Comparison of ENCODE assay signal across 11 mouse cellular contexts in the genomic region with DNA sequence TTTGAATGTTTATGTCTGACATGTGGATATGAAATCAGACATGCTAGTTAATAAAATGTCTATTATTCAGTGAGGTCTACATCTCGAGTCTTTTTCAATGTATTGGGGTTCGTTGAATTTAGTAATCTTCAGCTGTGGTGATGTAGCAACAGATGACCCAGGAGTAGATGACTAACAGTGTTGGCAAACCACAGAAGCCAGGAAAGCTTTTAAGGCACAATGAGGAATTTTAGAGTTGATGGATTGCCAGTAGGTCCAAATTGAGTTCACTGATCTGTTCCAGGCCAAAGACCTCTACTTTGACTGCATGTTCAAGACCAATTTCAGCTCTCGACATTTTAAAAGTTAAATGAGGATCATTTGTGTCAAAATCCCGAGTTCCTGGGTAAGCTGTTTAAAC.
"Had no signal": no experiment of that assay in that cellular context is flagged by ENCODE, and none has a peak within 500 bp of the region (broad histone marks: within the 10 kb centered on the region; RNA-seq: fewer than 3 reads in every experiment).

No protein-coding gene starts in this region.

- ATAC-seq: midbrain, embryonic 15.5 days had no signal

- DNase-seq: kidney, adult 8-10 months; kidney, postnatal 10 days; kidney, postnatal 4 days; liver; lung, embryonic 14.5 days; lung, postnatal 10 days; lung, postnatal 4 days; retina, postnatal 1 day; right cerebral cortex, postnatal 4 days; thymus, postnatal 4 days had no signal
